Mouse (Mus musculus): ENCODE data around the gene Dop1a. TPM values are rescaled to one million over a fixed set of nuclear protein-coding genes. Genes with fewer than 3 reads are reported as not detected.
"Not testable (repeated sequence)": the region's sequence is repeated elsewhere in the genome, so short reads cannot be mapped to it uniquely, and the experiment has no call there.

The Dop1a gene
- total RNA-seq, 2 experiments from 2014 or later, result 24.0 to 27.0 TPM

- peak; percentile 79 for DNase-seq
Measured at GRCm38 (mm10) chr9:86583740-86584139, 116.8 kb downstream of the Dop1a start.

DNA sequence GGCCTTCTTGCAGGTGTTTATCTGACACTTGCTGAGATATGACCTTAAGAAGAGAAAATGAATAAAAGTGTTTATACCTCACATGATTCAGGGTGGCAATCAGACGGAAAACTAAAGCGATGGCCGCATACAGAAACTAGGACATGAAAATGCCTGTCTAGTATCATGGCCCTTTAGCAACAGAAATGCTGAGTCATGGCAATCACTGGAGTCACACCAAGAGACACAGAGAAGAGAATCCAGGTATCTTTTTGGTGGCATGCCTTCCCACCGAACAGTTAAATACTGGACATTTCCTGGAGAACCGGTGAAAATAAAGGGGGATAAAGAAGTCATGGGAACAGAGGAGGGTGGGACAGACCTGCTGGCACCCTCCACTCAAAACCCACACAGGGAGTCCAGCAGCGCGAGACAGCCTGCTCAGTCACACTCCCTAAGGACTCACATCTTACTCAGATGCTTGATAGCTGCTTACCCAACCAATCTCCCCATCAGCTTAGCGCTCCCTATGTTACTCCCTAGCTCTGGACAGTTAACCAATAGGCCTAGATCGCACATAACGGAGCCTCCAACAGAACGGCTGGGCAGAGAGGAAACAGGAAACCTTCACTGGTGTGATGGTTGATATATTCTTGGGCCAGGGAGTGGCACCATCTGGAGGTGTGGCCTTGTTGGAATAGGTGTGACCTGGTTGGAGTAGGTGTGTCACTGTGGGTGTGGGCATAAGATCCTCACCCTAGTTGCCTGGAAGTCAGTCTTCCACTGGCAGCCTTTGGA is 120.3 kb downstream of the Dop1a start:
- DNase-seq, result no peak

GRCm38 (mm10) chr9:86592676-86593668 is 126.0 kb downstream of the Dop1a start:
- DNase-seq, result no peak

- DNase-seq, result peak; percentile 27
Measured at GRCm38 (mm10) chr9:86594357-86594767, 127.4 kb downstream of the Dop1a start.

DNA sequence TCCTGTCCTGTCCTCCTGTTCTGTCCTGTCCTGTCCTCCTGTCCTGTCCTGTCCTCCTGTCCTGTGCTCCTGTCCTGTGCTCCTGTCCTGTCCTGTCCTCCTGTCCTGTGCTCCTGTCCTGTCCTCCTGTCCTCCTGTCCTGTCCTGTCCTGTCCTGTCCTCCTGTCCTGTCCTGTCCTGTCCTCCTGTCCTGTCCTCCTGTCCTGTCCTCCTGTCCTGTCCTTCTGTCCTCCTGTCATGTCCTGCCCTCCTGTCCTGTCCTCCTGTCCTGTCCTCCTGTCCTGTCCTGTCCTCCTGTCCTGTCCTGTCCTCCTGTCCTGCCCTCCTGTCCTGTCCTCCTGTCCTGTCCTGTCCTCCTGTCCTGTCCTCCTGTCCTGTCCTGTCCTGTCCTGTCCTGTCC is 130.0 kb downstream of the Dop1a start:
- not testable (repeated sequence) for DNase-seq

DNA sequence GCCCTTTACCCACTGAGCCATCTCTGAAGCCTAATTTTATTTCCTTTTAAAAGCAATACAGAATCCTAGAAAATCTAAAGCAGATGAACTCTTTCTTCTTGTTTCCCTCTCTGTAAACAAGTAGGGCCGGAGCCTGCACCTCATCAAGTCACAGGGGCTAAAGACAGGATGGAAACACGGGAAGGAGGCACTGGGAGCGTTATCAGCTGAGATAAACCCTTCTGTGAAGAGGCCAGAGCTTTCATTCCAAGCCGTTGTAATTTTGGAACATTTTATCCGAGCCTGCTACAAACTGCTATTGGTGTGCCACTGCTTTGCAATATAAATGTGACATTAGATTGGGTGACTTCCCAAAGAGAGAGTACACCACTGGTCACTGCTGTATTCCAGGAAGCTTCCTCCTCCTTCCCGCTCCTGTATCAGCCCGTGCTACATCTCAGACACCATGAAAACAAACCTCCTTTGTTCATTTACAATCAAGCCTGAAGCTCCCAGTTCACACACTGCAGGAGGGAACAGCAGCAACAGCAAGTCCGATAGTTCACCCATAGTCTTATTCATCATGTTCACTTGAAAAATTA is 132.9 kb downstream of the Dop1a start:
- DNase-seq, result peak; percentile 11

Other genes with a start within 250 kb of the Dop1a start
- gene Ube2cbp, start 2.2 kb upstream of the Dop1a start, total RNA-seq (2021), result 1 to 10 TPM; 2.6 to 2.9 TPM
- gene Pgm3, start 104.7 kb downstream of the Dop1a start, total RNA-seq (2021), result 10 to 100 TPM; 11.4 to 14.5 TPM
- under 1 TPM; 0.33 to 0.59 TPM for gene Rwdd2a, start 104.8 kb downstream of the Dop1a start, total RNA-seq (2021)
- gene Me1, start 228.8 kb downstream of the Dop1a start, total RNA-seq (2021), result 10 to 100 TPM; 42.5 to 46.4 TPM

Data from heart, postnatal 4 days (tissue).